Mouse (Mus musculus) CH12.LX (cell line): ENCODE results near the gene Sh3d21. TPM values are rescaled to one million over a fixed set of nuclear protein-coding genes. Genes with fewer than 3 reads are reported as not detected.

Experiments used
- DNase-seq: peaks from one replicate; pipeline ENCODE4 v3.0.0-alpha.2; 2013; ENCODE audit errors: extremely low read depth
- H3K27ac ChIP-seq: 2 replicates; pipeline ENCODE4 v1.5.1; 2012; ENCODE audit warnings: low read depth, mild to moderate bottlenecking, control low read depth, moderate library complexity; ENCODE audit not compliant: insufficient read depth
- H3K27me3 ChIP-seq: replicated peaks from 2 replicates; pipeline ENCODE3; 2012; ENCODE audit warnings: inconsistent platforms
- H3K36me3 ChIP-seq, 2 experiments: replicated peaks in 1 of 2; 2 replicates each; pipeline versions ENCODE3 to v1.6.1; 2012; ENCODE audit warnings: inconsistent platforms in 1 of 2, low read length in 1 of 2, mild to moderate bottlenecking in 1 of 2, mixed read lengths in 1 of 2, moderate library complexity in 1 of 2; ENCODE audit not compliant: control insufficient read depth in 1 of 2, insufficient read depth in 1 of 2
- H3K4me1 ChIP-seq, 2 experiments: 2 replicates each; pipeline ENCODE4 v1.6.1; 2012; ENCODE audit warnings: inconsistent platforms in 1 of 2, moderate library complexity in 1 of 2; ENCODE audit not compliant: insufficient read depth in 2 of 2, control insufficient read depth in 1 of 2
- H3K4me2 ChIP-seq: 2 replicates; pipeline ENCODE4 v1.6.1; 2012; ENCODE audit warnings: low read depth, mild to moderate bottlenecking, control low read depth; ENCODE audit not compliant: poor library complexity, insufficient read depth, severe bottlenecking
- H3K4me3 ChIP-seq, 3 experiments: fragments of 150-350 bp in 1 of 3; sonication (generic) in 1 of 3; replicated peaks in 1 of 3; 2 replicates each; pipeline versions ENCODE3 to v1.5.1; 2011 to 2012; ENCODE audit warnings: low read depth in 2 of 3, low read length in 2 of 3, mild to moderate bottlenecking in 2 of 3, moderate library complexity in 2 of 3, control low read depth in 1 of 3, improper control_type of control experiment in 1 of 3, inconsistent platforms in 1 of 3, mixed read lengths in 1 of 3; ENCODE audit not compliant: poor library complexity in 1 of 3
- H3K79me2 ChIP-seq: replicated peaks from 2 replicates; pipeline ENCODE4 v1.6.1; 2012; ENCODE audit warnings: mild to moderate bottlenecking, moderate library complexity; ENCODE audit not compliant: control insufficient read depth, poor library complexity, insufficient read depth, severe bottlenecking; ENCODE audit errors: extremely low read depth
- H3K9ac ChIP-seq: 2 replicates; pipeline ENCODE4 v1.6.1; 2012; ENCODE audit warnings: low read depth, mild to moderate bottlenecking, control low read depth, moderate library complexity; ENCODE audit not compliant: insufficient read depth
- H3K9me3 ChIP-seq: replicated peaks from 2 replicates; pipeline ENCODE3; 2012; ENCODE audit warnings: low read length, inconsistent platforms, mixed read lengths
- BHLHE40 ChIP-seq: IDR thresholded peaks from 2 replicates; pipeline ENCODE4 v1.6.1; 2011; ENCODE audit warnings: mild to moderate bottlenecking, low read depth, low read length, improper control_type of control experiment
- CHD1 ChIP-seq: IDR thresholded peaks from 2 replicates; pipeline ENCODE4 v1.6.1; 2012; ENCODE audit warnings: low read depth, low read length, improper control_type of control experiment, inconsistent platforms
- E2F4 ChIP-seq: IDR thresholded peaks from 2 replicates; pipeline ENCODE4 v1.6.1; 2011; ENCODE audit warnings: low read depth, low read length, improper control_type of control experiment; ENCODE audit not compliant: insufficient replicate concordance
- ETS1 ChIP-seq: conservative IDR thresholded peaks from 2 replicates; pipeline ENCODE4 v1.6.1; 2012; ENCODE audit warnings: low read depth, mild to moderate bottlenecking, inconsistent platforms, low read length, improper control_type of control experiment, moderate library complexity
- GABPA ChIP-seq: IDR thresholded peaks from 2 replicates; pipeline ENCODE4 v1.6.1; 2012; ENCODE audit warnings: low read depth, low read length, improper control_type of control experiment, inconsistent platforms; ENCODE audit not compliant: insufficient replicate concordance
- IRF4 ChIP-seq: IDR thresholded peaks from 2 replicates; pipeline ENCODE4 v1.6.1; 2014; ENCODE audit warnings: low read depth, mild to moderate bottlenecking, inconsistent platforms, low read length, improper control_type of control experiment
- KAT2A ChIP-seq: IDR thresholded peaks from 2 replicates; pipeline ENCODE4 v1.6.1; 2012; ENCODE audit warnings: low read length, improper control_type of control experiment, inconsistent platforms; ENCODE audit not compliant: insufficient replicate concordance
- MAX ChIP-seq: IDR thresholded peaks from 2 replicates; pipeline ENCODE4 v1.6.1; 2011; ENCODE audit warnings: low read length, improper control_type of control experiment
- MAZ ChIP-seq: IDR thresholded peaks from 2 replicates; pipeline ENCODE4 v1.6.1; 2012; ENCODE audit warnings: low read depth, mild to moderate bottlenecking, inconsistent platforms, low read length, improper control_type of control experiment, moderate library complexity
- MEF2A ChIP-seq: IDR thresholded peaks from 2 replicates; pipeline ENCODE4 v1.6.1; 2014; ENCODE audit warnings: low read depth, mild to moderate bottlenecking, inconsistent platforms, low read length, improper control_type of control experiment, borderline replicate concordance
- MXI1 ChIP-seq: IDR thresholded peaks from 2 replicates; pipeline ENCODE4 v1.6.1; 2011; ENCODE audit warnings: mild to moderate bottlenecking, low read depth, low read length, improper control_type of control experiment
- MYC ChIP-seq: IDR thresholded peaks from 2 replicates; pipeline ENCODE4 v1.6.1; 2011; ENCODE audit warnings: low read depth, mild to moderate bottlenecking, improper control_type of control experiment, low read length
- POLR2A ChIP-seq: IDR thresholded peaks from 2 replicates; pipeline ENCODE4 v1.6.1; 2011; ENCODE audit warnings: low read depth, mild to moderate bottlenecking, improper control_type of control experiment, low read length
- SIN3A ChIP-seq: IDR thresholded peaks from 2 replicates; pipeline ENCODE4 v1.6.1; 2012; ENCODE audit warnings: low read length, improper control_type of control experiment, inconsistent platforms
- UBTF ChIP-seq: IDR thresholded peaks from 2 replicates; pipeline ENCODE4 v1.6.1; 2012; ENCODE audit warnings: low read depth, mild to moderate bottlenecking, inconsistent platforms, low read length, improper control_type of control experiment, moderate library complexity
- dilution Hi-C: fragments of 300-500 bp; cut with MboI; formaldehyde crosslinking; loops from 2 replicates; pipeline ENCODE4 v1.14.3; 2020; ENCODE audit warnings: low sequenced_read_pairs; ENCODE audit not compliant: extremely low pct_unique_long_range_greater_than_20kb, extremely low pct_ligation_motif_present
- in situ Hi-C: fragments of 300-500 bp; cut with MboI; formaldehyde crosslinking; loops from 3 replicates; pipeline ENCODE4 v1.14.3; 2019; ENCODE audit warnings: low sequenced_read_pairs, low pct_ligation_motif_present, low pct_unique_long_range_greater_than_20kb, mixed read lengths
- polyA plus RNA-seq: library from polyadenylated mRNA; unstranded; fragments of >175 nt; gene quantifications from 2 replicates; pipeline ENCODE4 v1.2.1, GENCODE M21; 2012; ENCODE audit warnings: low read depth; ENCODE audit not compliant: insufficient read length
- total RNA-seq, 2 experiments: library from RNA; depleted of rRNA; stranded (reverse); fragments of 300-350 nt in 1 of 2; fragments of >200 nt in 1 of 2; gene quantifications; 2 replicates each; pipeline ENCODE4 v1.2.3; 2012 to 2014

Gene Sh3d21
- total and polyA plus RNA-seq, 3 experiments = 0.21 to 0.46 (median 0.35) TPM

DNA sequence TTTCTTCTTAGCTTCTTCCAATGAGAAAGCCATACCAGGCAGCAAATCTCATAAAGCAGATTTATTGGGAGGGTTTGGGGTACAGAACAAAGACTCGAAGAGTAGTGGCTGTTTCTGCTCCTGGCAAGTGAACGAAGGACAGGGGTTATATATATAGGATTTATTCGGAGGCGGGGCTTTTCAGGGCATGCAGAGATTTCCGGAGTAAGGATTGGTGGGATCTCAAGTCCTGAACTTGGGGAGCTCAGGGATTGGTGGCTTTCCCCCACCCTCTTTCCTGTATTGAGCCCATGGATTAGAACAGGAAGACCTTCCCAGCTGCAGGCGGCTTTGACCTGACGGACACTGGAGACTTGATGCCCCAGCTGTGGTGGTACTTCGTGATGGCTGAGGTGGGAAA lies 40.7 kb upstream of the Sh3d21 start:
- H3K4me3 ChIP-seq = no peak overlapping the region
- H3K27ac ChIP-seq = no peak overlapping the region
- H3K27me3 ChIP-seq = no peaks in the 10 kb centered on the region
- H3K9me3 ChIP-seq = no peaks in the 10 kb centered on the region
- DNase-seq = no peak
- in situ Hi-C loops = no loop called here
- no peak for TF ChIP-seq E2F4
- TF ChIP-seq, all 38 proteins: peak for 0
- H3K79me2 ChIP-seq = peaks cover 28% of the 10 kb centered on the region
- H3K4me2 ChIP-seq = no peak overlapping the region; the same call in 1 of the 2 replicates
- peaks cover 6 to 26% of the 10 kb centered on the region in 2 experiments for H3K4me1 ChIP-seq
- H3K36me3 ChIP-seq = peaks cover 7 to 12% of the 10 kb centered on the region in 2 experiments
- H3K9ac ChIP-seq = peak overlapping the region; percentile 71; the same call in 1 of the 2 replicates
- dilution Hi-C loops = no loop called here

DNA sequence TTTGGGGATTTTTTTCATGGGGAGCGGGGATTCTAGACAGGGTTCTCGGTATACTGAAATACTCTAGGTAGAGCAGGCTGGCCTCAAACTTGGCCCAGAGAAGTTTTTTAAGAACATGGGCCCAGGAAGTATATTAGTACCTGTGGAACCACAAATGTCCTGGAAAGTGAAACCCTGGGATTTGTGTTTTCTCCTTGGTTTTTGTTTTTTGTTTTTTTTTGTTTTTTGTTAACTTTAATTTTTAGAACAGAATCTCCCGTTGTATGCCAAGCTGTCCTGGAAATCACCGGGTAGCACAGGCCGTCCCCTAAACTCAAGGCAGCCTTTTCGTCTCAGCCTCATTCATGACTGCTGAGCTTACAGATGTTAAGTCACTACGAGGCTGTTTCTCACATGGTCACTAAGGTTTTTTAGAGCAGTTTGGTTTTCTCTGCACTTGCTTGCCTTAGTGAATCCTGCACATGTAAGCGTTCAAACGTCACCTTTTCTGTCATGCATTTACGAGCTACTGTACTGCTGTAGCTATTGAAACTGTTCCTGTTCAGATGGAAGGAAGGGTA lies 40.1 kb upstream of the Sh3d21 start:
- in situ Hi-C loops (no loop called here), dilution Hi-C loops (no loop called here)
- peak overlapping the region; percentile 71 for H3K9ac ChIP-seq
- H3K27me3 ChIP-seq = no peaks in the 10 kb centered on the region
- peak overlapping the region; percentile 29 for H3K4me2 ChIP-seq
- H3K4me3 ChIP-seq = peak overlapping the region; percentile 27 to 71 (median 51)
- peaks cover 34% of the 10 kb centered on the region for H3K79me2 ChIP-seq
- peak overlapping the region; percentile 69; the same call in 1 of the 2 replicates for H3K27ac ChIP-seq
- TF ChIP-seq ETS1 (0 out of 2 replicates have a peak, but pooled peaks have one; percentile 12), IRF4 (peak; percentile 27; the same call in 1 of the 2 replicates), MXI1 (no peak), KAT2A (no peak), GABPA (no peak), CHD1 (peak; percentile 91), BHLHE40 (0 out of 2 replicates have a peak, but pooled peaks have one; percentile 7), SIN3A (peak; percentile 56), MAZ (no peak), POLR2A (no peak), MYC (0 out of 2 replicates have a peak, but pooled peaks have one; percentile 28), UBTF (no peak), MAX (peak; percentile 21; the same call in 1 of the 2 replicates), MEF2A (no peak)
- H3K9me3 ChIP-seq = no peaks in the 10 kb centered on the region
- peaks cover 6 to 32% of the 10 kb centered on the region in 2 experiments for H3K4me1 ChIP-seq
- no peak for DNase-seq
- H3K36me3 ChIP-seq = peaks cover 7 to 15% of the 10 kb centered on the region in 2 experiments
